Mouse (Mus musculus) thymus, adult 2 months (tissue): ENCODE results near the gene Optn.

Experiments
- CTCF ChIP-seq: fragments of 200-500 bp; IDR thresholded peaks from 2 replicates; pipeline ENCODE4 v1.5.1; 2012; ENCODE audit warnings: mild to moderate bottlenecking, control low read depth, low read length, moderate library complexity, borderline replicate concordance; ENCODE audit not compliant: control insufficient read depth, poor library complexity, insufficient read depth; ENCODE audit errors: extremely low read depth
- POLR2A ChIP-seq: fragments of 200-500 bp; IDR thresholded peaks from 2 replicates; pipeline ENCODE4 v1.6.1; 2012; ENCODE audit warnings: mild to moderate bottlenecking, low read length, control low read depth, moderate library complexity; ENCODE audit not compliant: control insufficient read depth, poor library complexity, insufficient read depth; ENCODE audit errors: extremely low read depth

- TF ChIP-seq POLR2A, result no peak
- TF ChIP-seq CTCF, result no peak
Observed at GRCm38 (mm10) chr2:5015527-5015926, 48.3 kb downstream of the Optn start.
